Mouse (Mus musculus) lung, adult 2 months (tissue): ENCODE results near the gene Ammecr1. TPM values are rescaled to one million over a fixed set of nuclear protein-coding genes. Genes with fewer than 3 reads are reported as not detected.

ENCODE experiments used
- DNase-seq: peaks from one replicate; pipeline ENCODE4 v3.0.0; 2022
- H3K4me1 ChIP-seq: fragments of 200-500 bp; 2 replicates; pipeline ENCODE4 v1.6.1; 2011; ENCODE audit warnings: low read length; ENCODE audit not compliant: control insufficient read depth, insufficient read depth
- H3K4me3 ChIP-seq: fragments of 200-500 bp; replicated peaks from 2 replicates; pipeline ENCODE3; 2011; ENCODE audit warnings: low read depth, mild to moderate bottlenecking, control low read depth, low read length; ENCODE audit errors: extremely low read depth
- CTCF ChIP-seq: fragments of 200-500 bp; IDR thresholded peaks from 2 replicates; pipeline ENCODE4 v1.5.1; 2011; ENCODE audit warnings: mild to moderate bottlenecking, low read length, control low read depth; ENCODE audit not compliant: insufficient read depth
- POLR2A ChIP-seq: fragments of 200-500 bp; IDR thresholded peaks from 2 replicates; pipeline ENCODE4 v1.6.1; 2011; ENCODE audit warnings: low read depth, mild to moderate bottlenecking, control low read depth, low read length, borderline replicate concordance; ENCODE audit errors: extremely low read depth
- WGBS: fragments of 180-500 bp; shearing (Covaris S2); methylation state at CpG from one replicate; pipeline ENCODE4 v1.1.7; 2018; 5-methylcytosine and 5-hydroxymethylcytosine counted together
- polyA plus RNA-seq: library from polyadenylated mRNA; depleted of rRNA; stranded (reverse); fragments of >200 nt; gene quantifications from 2 replicates; pipeline ENCODE4 v1.2.3, GENCODE M21; 2012; rRNA removed

The Ammecr1 gene
- polyA plus RNA-seq, 1 experiment = 1.1 TPM

- TF ChIP-seq POLR2A (no peak), CTCF (no peak)
- DNase-seq = no peak
- WGBS = 67% methylated on average over 6 of the region's 6 CpGs
- Histone ChIP-seq H3K4me1 (no peaks in the 10 kb centered on the region), H3K4me3 (no peak overlapping the region)
Measured at GRCm38 (mm10) chrX:142821239-142821638, 145.3 kb downstream of the Ammecr1 start.

- peak; percentile 22 for DNase-seq
- TF ChIP-seq POLR2A (no peak), CTCF (peak; percentile 66)
- WGBS = 46% methylated on average over 10 of the region's 10 CpGs
- H3K4me1 ChIP-seq = no peaks in the 10 kb centered on the region
- H3K4me3 ChIP-seq = no peak overlapping the region
Measured at GRCm38 (mm10) chrX:142818057-142818682, 148.4 kb downstream of the Ammecr1 start.

DNA sequence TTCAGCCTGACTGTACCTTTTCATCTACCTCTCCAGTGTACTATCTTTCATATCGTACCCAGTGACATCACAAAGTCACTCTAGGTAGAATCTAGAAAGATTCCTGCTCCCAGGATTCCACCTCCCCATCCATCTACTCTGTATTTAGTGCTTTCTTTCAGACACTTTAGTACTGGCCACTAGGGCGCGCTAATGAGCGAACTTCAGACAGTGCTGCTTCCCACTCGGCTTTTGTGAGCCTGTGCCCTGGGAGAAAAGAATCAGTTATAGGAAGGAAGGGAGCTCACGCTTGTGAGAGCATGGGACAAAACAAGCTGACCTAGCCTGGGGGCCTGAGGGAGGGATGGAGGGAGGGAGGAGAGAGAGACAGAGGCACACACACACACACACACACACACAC, 153.4 kb downstream of the Ammecr1 start:
- TF ChIP-seq POLR2A = no peak
- TF ChIP-seq CTCF = peak; percentile 33; the same call in 1 of the 2 replicates
- Histone ChIP-seq H3K4me1 (no peaks in the 10 kb centered on the region), H3K4me3 (no peak overlapping the region)
- WGBS = 20% methylated on average over 6 of the region's 6 CpGs
- peak; percentile 29 for DNase-seq

DNA sequence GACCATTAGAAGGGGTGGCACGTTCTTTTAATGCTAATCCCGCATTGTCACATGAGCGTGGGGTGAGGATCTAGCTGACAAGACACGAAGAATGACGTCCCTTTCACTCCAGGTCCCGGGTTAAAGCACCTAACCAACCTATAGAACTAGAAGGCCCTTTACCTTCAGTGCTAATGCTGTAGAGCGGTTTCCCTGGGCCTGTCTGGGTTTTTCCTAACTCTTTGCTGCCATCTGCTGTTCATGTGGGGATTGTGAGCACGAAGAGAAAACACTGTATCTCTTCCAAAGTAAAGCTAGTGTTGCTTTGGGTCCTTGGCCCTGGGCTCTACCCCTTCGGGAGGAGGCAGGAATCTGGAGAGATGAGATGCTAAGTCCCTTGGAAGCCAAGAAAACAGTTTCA, 158.1 kb downstream of the Ammecr1 start:
- no peaks in the 10 kb centered on the region; the same call in 1 of the 2 replicates for H3K4me1 ChIP-seq
- TF ChIP-seq CTCF (peak; percentile 23; the same call in 1 of the 2 replicates), POLR2A (no peak)
- no peak overlapping the region for H3K4me3 ChIP-seq
- WGBS = 35% methylated on average over 9 of the region's 9 CpGs
- DNase-seq = peak; percentile 14

GRCm38 (mm10) chrX:142806620-142807061, 159.9 kb downstream of the Ammecr1 start:
- Histone ChIP-seq H3K4me1 (no peaks in the 10 kb centered on the region; the same call in 1 of the 2 replicates), H3K4me3 (peak overlapping the region; percentile 48)
- peak; percentile 52; the same call in 1 of the 2 replicates for TF ChIP-seq CTCF
- no peak for TF ChIP-seq POLR2A
- peak; percentile 40 for DNase-seq
- WGBS = 32% methylated on average over 10 of the region's 10 CpGs

GRCm38 (mm10) chrX:142806126-142806525, 160.4 kb downstream of the Ammecr1 start:
- Histone ChIP-seq H3K4me3 (peak overlapping the region; percentile 48), H3K4me1 (no peaks in the 10 kb centered on the region; the same call in 1 of the 2 replicates)
- DNase-seq = peak; percentile 17
- TF ChIP-seq POLR2A = no peak
- no peak for TF ChIP-seq CTCF
- 51% methylated on average over 6 of the region's 6 CpGs for WGBS

DNA sequence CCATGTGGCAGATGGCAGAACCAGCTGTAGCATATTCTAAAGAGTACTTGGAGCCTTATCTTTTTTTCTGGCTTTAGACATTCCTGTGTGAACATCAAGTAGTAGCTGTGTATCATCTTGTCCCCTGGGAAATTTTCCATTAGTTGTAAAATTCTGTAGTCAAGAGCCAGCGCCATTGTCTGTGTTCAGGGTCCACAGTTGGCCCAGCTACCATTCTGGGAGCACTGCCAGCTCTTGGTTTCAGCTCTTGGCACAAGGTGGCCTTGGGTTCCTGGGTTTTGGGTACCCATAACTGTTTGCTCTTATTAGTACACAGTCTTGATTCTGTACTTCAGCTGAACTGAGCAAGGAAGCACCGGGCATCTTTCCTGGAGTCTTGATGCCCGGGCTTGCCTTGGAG, 161.9 kb downstream of the Ammecr1 start:
- DNase-seq = no peak
- 69% methylated on average over 3 of the region's 3 CpGs for WGBS
- Histone ChIP-seq H3K4me1 (no peaks in the 10 kb centered on the region; the same call in 1 of the 2 replicates), H3K4me3 (no peak overlapping the region)
- TF ChIP-seq POLR2A (no peak), CTCF (no peak)

Other genes with a start within 250 kb of the Ammecr1 start
- gene Rtl9, start 132.9 kb upstream of the Ammecr1 start, polyA plus RNA-seq = 0.17 and 0.37 TPM in 2 replicates